Mouse (Mus musculus): Measurements from ENCODE around the gene Snrnp27.

DNA sequence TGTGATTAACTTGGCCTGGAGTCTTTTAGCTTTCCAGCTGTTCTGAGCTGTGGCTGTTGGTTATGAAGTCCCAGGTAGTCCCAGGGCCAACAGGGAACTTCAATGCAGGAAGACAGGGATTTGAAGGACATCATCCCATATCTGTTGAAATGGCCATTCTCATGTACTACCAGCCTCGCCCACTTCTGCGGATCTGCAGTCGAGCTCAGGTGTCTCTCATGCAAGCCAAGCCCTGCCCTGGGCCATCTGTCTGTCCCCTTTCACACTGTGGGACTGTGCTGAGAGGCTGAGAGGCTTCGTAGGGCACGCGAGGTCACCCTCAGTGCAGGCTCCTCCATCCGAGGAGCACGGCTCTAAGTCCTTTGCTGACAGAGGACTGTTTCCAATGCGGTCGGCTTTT, 11.9 kb upstream of the Snrnp27 start:
- TF ChIP-seq CTCF (IDR thresholded peaks at IDR 0.05; ENCODE audit: borderline replicate concordance, insufficient read depth, low read depth, low read length) (no peak), POLR2A (IDR thresholded peaks at IDR 0.05; ENCODE audit: borderline replicate concordance, insufficient read depth, low read length) (no peak)

All from cerebellum, adult 2 months (tissue).